Mouse (Mus musculus): Measurements from ENCODE around the gene Ssr2. TPM values are rescaled to one million over a fixed set of nuclear protein-coding genes. Genes with fewer than 3 reads are reported as not detected.

Ssr2 gene
- polyA plus RNA-seq, 1 experiment from 2014 or later: 195 TPM

GRCm38 (mm10) chr3:88555069-88555605 lies 20.5 kb upstream of the Ssr2 start:
- Histone ChIP-seq H3K4me1 (ENCODE audit: control insufficient read depth, insufficient read depth, low read length) (peaks cover 11% of the 10 kb centered on the region), H3K27me3 (ENCODE audit: control insufficient read depth, insufficient read depth, low read length) (no peaks in the 10 kb centered on the region), H3K4me2 (ENCODE audit: low read depth) (no peak overlapping the region), H3K9me3 (ENCODE audit: control insufficient read depth, low read length) (no peaks in the 10 kb centered on the region), H3K36me3 (ENCODE audit: control insufficient read depth, insufficient read depth, low read length) (peaks cover 12% of the 10 kb centered on the region), H3K9ac (ENCODE audit: low read length) (no peak overlapping the region), H3K27ac (ENCODE audit: low read depth, low read length) (no peak overlapping the region), H3K4me3 (ENCODE audit: low read depth, low read length) (no peak overlapping the region)
- no peak for ATAC-seq (ENCODE audit: insufficient read depth, low FRiP score, low TSS enrichment)
- WGBS: 91% methylated on average over 5 of the region's 5 CpGs
- DNase-seq (ENCODE audit: low spot score): no peak

- Histone ChIP-seq H3K27ac (ENCODE audit: low read depth, low read length) (no peak overlapping the region), H3K9me3 (ENCODE audit: control insufficient read depth, low read length) (no peaks in the 10 kb centered on the region), H3K27me3 (ENCODE audit: control insufficient read depth, insufficient read depth, low read length) (no peaks in the 10 kb centered on the region), H3K4me3 (ENCODE audit: low read depth, low read length) (no peak overlapping the region), H3K36me3 (ENCODE audit: control insufficient read depth, insufficient read depth, low read length) (peaks cover 14% of the 10 kb centered on the region), H3K9ac (ENCODE audit: low read length) (no peak overlapping the region), H3K4me1 (ENCODE audit: control insufficient read depth, insufficient read depth, low read length) (peaks cover 11% of the 10 kb centered on the region), H3K4me2 (ENCODE audit: low read depth) (no peak overlapping the region)
- 94% methylated on average over 6 of the region's 6 CpGs for WGBS
- DNase-seq (ENCODE audit: low spot score) (no peak), ATAC-seq (ENCODE audit: insufficient read depth, low FRiP score, low TSS enrichment) (no peak)
Observed at GRCm38 (mm10) chr3:88555731-88556130, 19.9 kb upstream of the Ssr2 start.

GRCm38 (mm10) chr3:88556616-88557015 lies 19.1 kb upstream of the Ssr2 start:
- H3K36me3 ChIP-seq (ENCODE audit: control insufficient read depth, insufficient read depth, low read length): peaks cover 15% of the 10 kb centered on the region
- DNase-seq (ENCODE audit: low spot score): no peak

GRCm38 (mm10) chr3:88559596-88559995 lies 16.1 kb upstream of the Ssr2 start:
- peaks cover 1% of the 10 kb centered on the region; the same call in 1 of the 2 replicates for H3K4me1 ChIP-seq (ENCODE audit: control insufficient read depth, insufficient read depth, low read length)
- ATAC-seq (ENCODE audit: insufficient read depth, low FRiP score, low TSS enrichment) (no peak), DNase-seq (ENCODE audit: low spot score) (no peak)
- peaks cover 33% of the 10 kb centered on the region for H3K36me3 ChIP-seq (ENCODE audit: control insufficient read depth, insufficient read depth, low read length)
- no peak overlapping the region for H3K4me3 ChIP-seq (ENCODE audit: low read depth, low read length)
- no peaks in the 10 kb centered on the region for H3K9me3 ChIP-seq (ENCODE audit: control insufficient read depth, low read length)
- no peaks in the 10 kb centered on the region for H3K27me3 ChIP-seq (ENCODE audit: control insufficient read depth, insufficient read depth, low read length)
- no peak overlapping the region for H3K27ac ChIP-seq (ENCODE audit: low read depth, low read length)
- no peak overlapping the region for H3K4me2 ChIP-seq (ENCODE audit: low read depth)
- no peak overlapping the region for H3K9ac ChIP-seq (ENCODE audit: low read length)
- WGBS: 91% methylated on average over 9 of the region's 9 CpGs

More at GRCm38 (mm10) chr3:88556616-88557015, 19.1 kb upstream of the Ssr2 start:
- H3K4me2 ChIP-seq (ENCODE audit: low read depth): no peak overlapping the region
- no peak for ATAC-seq (ENCODE audit: insufficient read depth, low FRiP score, low TSS enrichment)
- no peaks in the 10 kb centered on the region for H3K27me3 ChIP-seq (ENCODE audit: control insufficient read depth, insufficient read depth, low read length)
- H3K9me3 ChIP-seq (ENCODE audit: control insufficient read depth, low read length): no peaks in the 10 kb centered on the region
- H3K4me3 ChIP-seq (ENCODE audit: low read depth, low read length): no peak overlapping the region
- H3K27ac ChIP-seq (ENCODE audit: low read depth, low read length): no peak overlapping the region
- no peak overlapping the region for H3K9ac ChIP-seq (ENCODE audit: low read length)
- H3K4me1 ChIP-seq (ENCODE audit: control insufficient read depth, insufficient read depth, low read length): peaks cover 11% of the 10 kb centered on the region
- WGBS: 92% methylated on average over 8 of the region's 8 CpGs

GRCm38 (mm10) chr3:88561989-88562388 lies 13.7 kb upstream of the Ssr2 start:
- Histone ChIP-seq H3K4me1 (ENCODE audit: control insufficient read depth, insufficient read depth, low read length) (no peaks in the 10 kb centered on the region), H3K9ac (ENCODE audit: low read length) (no peak overlapping the region), H3K27ac (ENCODE audit: low read depth, low read length) (no peak overlapping the region), H3K27me3 (ENCODE audit: control insufficient read depth, insufficient read depth, low read length) (no peaks in the 10 kb centered on the region), H3K4me2 (ENCODE audit: low read depth) (no peak overlapping the region), H3K4me3 (ENCODE audit: low read depth, low read length) (no peak overlapping the region), H3K36me3 (ENCODE audit: control insufficient read depth, insufficient read depth, low read length) (peaks cover 44% of the 10 kb centered on the region), H3K9me3 (ENCODE audit: control insufficient read depth, low read length) (no peaks in the 10 kb centered on the region)
- DNase-seq (ENCODE audit: low spot score) (peak; percentile 33), ATAC-seq (ENCODE audit: insufficient read depth, low FRiP score, low TSS enrichment) (no peak)
- WGBS: 65% methylated on average over 4 of the region's 4 CpGs

GRCm38 (mm10) chr3:88563442-88563841 lies 12.2 kb upstream of the Ssr2 start:
- Histone ChIP-seq H3K36me3 (ENCODE audit: control insufficient read depth, insufficient read depth, low read length) (peaks cover 50% of the 10 kb centered on the region), H3K4me3 (ENCODE audit: low read depth, low read length) (no peak overlapping the region), H3K9ac (ENCODE audit: low read length) (no peak overlapping the region), H3K9me3 (ENCODE audit: control insufficient read depth, low read length) (no peaks in the 10 kb centered on the region), H3K4me1 (ENCODE audit: control insufficient read depth, insufficient read depth, low read length) (no peaks in the 10 kb centered on the region), H3K27ac (ENCODE audit: low read depth, low read length) (no peak overlapping the region), H3K4me2 (ENCODE audit: low read depth) (no peak overlapping the region; the same call in 1 of the 2 replicates), H3K27me3 (ENCODE audit: control insufficient read depth, insufficient read depth, low read length) (no peaks in the 10 kb centered on the region)
- no peak for DNase-seq (ENCODE audit: low spot score)
- WGBS: 79% methylated on average over 4 of the region's 4 CpGs
- no peak for ATAC-seq (ENCODE audit: insufficient read depth, low FRiP score, low TSS enrichment)

GRCm38 (mm10) chr3:88563966-88564365 lies 11.7 kb upstream of the Ssr2 start:
- no peak overlapping the region for H3K27ac ChIP-seq (ENCODE audit: low read depth, low read length)
- 86% methylated on average over 7 of the region's 7 CpGs for WGBS
- no peak for ATAC-seq (ENCODE audit: insufficient read depth, low FRiP score, low TSS enrichment)

GRCm38 (mm10) chr3:88566116-88566515 lies 9.6 kb upstream of the Ssr2 start:
- Histone ChIP-seq H3K27ac (ENCODE audit: low read depth, low read length) (no peak overlapping the region), H3K9ac (ENCODE audit: low read length) (no peak overlapping the region), H3K9me3 (ENCODE audit: control insufficient read depth, low read length) (no peaks in the 10 kb centered on the region), H3K27me3 (ENCODE audit: control insufficient read depth, insufficient read depth, low read length) (no peaks in the 10 kb centered on the region), H3K4me1 (ENCODE audit: control insufficient read depth, insufficient read depth, low read length) (no peaks in the 10 kb centered on the region), H3K36me3 (ENCODE audit: control insufficient read depth, insufficient read depth, low read length) (peaks cover 59% of the 10 kb centered on the region), H3K4me3 (ENCODE audit: low read depth, low read length) (no peak overlapping the region), H3K4me2 (ENCODE audit: low read depth) (no peak overlapping the region)
- ATAC-seq (ENCODE audit: insufficient read depth, low FRiP score, low TSS enrichment): no peak
- WGBS: 98% methylated on average over 3 of the region's 3 CpGs
- DNase-seq (ENCODE audit: low spot score): no peak

More at GRCm38 (mm10) chr3:88563966-88564365, 11.7 kb upstream of the Ssr2 start:
- DNase-seq (ENCODE audit: low spot score): no peak
- H3K4me2 ChIP-seq (ENCODE audit: low read depth): no peak overlapping the region
- no peaks in the 10 kb centered on the region for H3K4me1 ChIP-seq (ENCODE audit: control insufficient read depth, insufficient read depth, low read length)
- H3K4me3 ChIP-seq (ENCODE audit: low read depth, low read length): no peak overlapping the region
- no peaks in the 10 kb centered on the region for H3K27me3 ChIP-seq (ENCODE audit: control insufficient read depth, insufficient read depth, low read length)
- H3K36me3 ChIP-seq (ENCODE audit: control insufficient read depth, insufficient read depth, low read length): peaks cover 53% of the 10 kb centered on the region
- no peaks in the 10 kb centered on the region for H3K9me3 ChIP-seq (ENCODE audit: control insufficient read depth, low read length)
- no peak overlapping the region for H3K9ac ChIP-seq (ENCODE audit: low read length)

- WGBS: 92% methylated on average over 4 of the region's 4 CpGs
- H3K9me3 ChIP-seq (ENCODE audit: control insufficient read depth, low read length): no peaks in the 10 kb centered on the region
- H3K27me3 ChIP-seq (ENCODE audit: control insufficient read depth, insufficient read depth, low read length): no peaks in the 10 kb centered on the region
- H3K4me1 ChIP-seq (ENCODE audit: control insufficient read depth, insufficient read depth, low read length): no peaks in the 10 kb centered on the region
- no peak for ATAC-seq (ENCODE audit: insufficient read depth, low FRiP score, low TSS enrichment)
- DNase-seq (ENCODE audit: low spot score): no peak
- peaks cover 59% of the 10 kb centered on the region for H3K36me3 ChIP-seq (ENCODE audit: control insufficient read depth, insufficient read depth, low read length)
- H3K9ac ChIP-seq (ENCODE audit: low read length): no peak overlapping the region
- H3K4me2 ChIP-seq (ENCODE audit: low read depth): no peak overlapping the region
- no peak overlapping the region for H3K27ac ChIP-seq (ENCODE audit: low read depth, low read length)
- H3K4me3 ChIP-seq (ENCODE audit: low read depth, low read length): no peak overlapping the region
Observed at GRCm38 (mm10) chr3:88566536-88567061, 9.1 kb upstream of the Ssr2 start.

Measured in neural tube, embryonic 11.5 days (tissue).